Mouse (Mus musculus): ENCODE results near the gene Brsk2.

DNA sequence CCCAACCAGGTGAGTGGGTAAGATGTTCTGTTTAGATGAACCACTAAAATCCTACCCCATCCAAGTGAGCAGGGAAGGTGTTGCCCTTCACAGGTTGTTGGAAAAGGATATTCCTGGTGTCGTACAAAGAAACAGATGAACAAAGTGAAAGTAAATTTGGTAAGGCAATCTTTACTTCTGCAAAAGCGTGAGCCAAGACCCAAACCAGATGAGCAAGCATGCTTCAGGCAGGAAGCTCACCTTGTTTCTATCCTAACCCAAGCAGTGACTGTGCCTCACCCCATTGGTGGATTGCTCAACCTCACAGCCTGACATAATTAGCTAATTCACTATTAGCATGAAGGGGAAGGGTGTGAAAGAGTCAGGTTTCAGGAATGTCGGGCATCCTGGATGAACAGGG, 38.2 kb upstream of the Brsk2 start:
- TF ChIP-seq POLR2A (IDR thresholded peaks at IDR 0.05; ENCODE audit: borderline replicate concordance, low read depth, low read length) (no peak), CTCF (IDR thresholded peaks at IDR 0.05; ENCODE audit: low read depth, low read length) (no peak)
